Mouse (Mus musculus) heart, embryonic 14.5 days (tissue): Measurements from ENCODE around the gene Casc3. TPM values are rescaled to one million over a fixed set of nuclear protein-coding genes. Genes with fewer than 3 reads are reported as not detected.

Experiments used
- ATAC-seq: fragments of 200-750 bp; cut with Nextera tagmentation; 2 replicates; pipeline ENCODE4 v1.8.0; 2017; ENCODE audit warnings: low read depth, moderate TSS enrichment; ENCODE audit not compliant: insufficient number of reproducible peaks, insufficient read depth, low FRiP score
- H3K27ac ChIP-seq, 2 experiments: fragments of 200-500 bp in 1 of 2; fragments of 300-500 bp in 1 of 2; sonication (generic) in 1 of 2; replicated peaks in 1 of 2; 2 replicates each; pipeline ENCODE4 v1.5.1; 2012 to 2014; ENCODE audit warnings: low read depth in 2 of 2, low read length in 2 of 2, control low read depth in 1 of 2, mild to moderate bottlenecking in 1 of 2, mixed read lengths in 1 of 2; ENCODE audit not compliant: control insufficient read depth in 1 of 2, insufficient read depth in 1 of 2
- H3K27me3 ChIP-seq: fragments of 300-500 bp; sonication (generic); 2 replicates; pipeline ENCODE4 v1.6.1; 2014; ENCODE audit warnings: mild to moderate bottlenecking, low read length, control low read depth; ENCODE audit not compliant: control insufficient read depth, insufficient read depth
- H3K36me3 ChIP-seq: fragments of 300-500 bp; sonication (generic); 2 replicates; pipeline ENCODE4 v1.6.1; 2014; ENCODE audit warnings: mild to moderate bottlenecking, control low read depth, low read length, mixed read lengths; ENCODE audit not compliant: control insufficient read depth, insufficient read depth
- H3K4me1 ChIP-seq, 2 experiments: fragments of 200-500 bp in 1 of 2; fragments of 300-500 bp in 1 of 2; sonication (generic) in 1 of 2; 2 replicates each; pipeline ENCODE4 v1.6.1; 2012 to 2014; ENCODE audit warnings: low read length in 2 of 2, control low read depth in 1 of 2, mixed read lengths in 1 of 2; ENCODE audit not compliant: control insufficient read depth in 2 of 2, insufficient read depth in 2 of 2
- H3K4me2 ChIP-seq: fragments of 300-500 bp; sonication (generic); 2 replicates; pipeline ENCODE4 v1.6.1; 2014; ENCODE audit warnings: mild to moderate bottlenecking, low read length
- H3K4me3 ChIP-seq, 2 experiments: fragments of 200-500 bp in 1 of 2; fragments of 300-500 bp in 1 of 2; sonication (generic) in 1 of 2; 2 replicates each; pipeline ENCODE4 v1.5.1; 2012 to 2014; ENCODE audit warnings: low read length in 2 of 2, mild to moderate bottlenecking in 2 of 2, control low read depth in 1 of 2, low read depth in 1 of 2, moderate library complexity in 1 of 2; ENCODE audit not compliant: control insufficient read depth in 1 of 2, insufficient read depth in 1 of 2
- H3K9ac ChIP-seq: fragments of 300-500 bp; sonication (generic); 2 replicates; pipeline ENCODE4 v1.6.1; 2014; ENCODE audit warnings: mild to moderate bottlenecking, low read length
- H3K9me3 ChIP-seq: fragments of 300-500 bp; sonication (generic); 2 replicates; pipeline ENCODE4 v1.6.1; 2016; ENCODE audit warnings: low read length, control low read depth; ENCODE audit not compliant: control insufficient read depth
- whole genome bisulfite sequencing: fragments of 180-500 bp; shearing (Covaris S2); extraction: QIAGEN DNeasy Blood & Tissue Kit; methylation state at CpG from one replicate; pipeline ENCODE4 v1.1.7; 2014; 5-methylcytosine and 5-hydroxymethylcytosine counted together
- polyA plus RNA-seq: library from polyadenylated mRNA; unstranded; fragments of >200 nt; fragmentation: Nextera tagmentation; extraction: Ambion mirVana; gene quantifications from 2 replicates; pipeline ENCODE4 v1.2.1, GENCODE M21; 2014

The Casc3 gene
- 22.6 and 22.9 TPM in 2 replicates for polyA plus RNA-seq

GRCm38 (mm10) chr11:98804605-98805004 lies at the start of gene Casc3:
TSS of gene Casc3 (plus strand) at chr11:98804905.
- 90% methylated on average over 5 of the region's 5 CpGs for WGBS

GRCm38 (mm10) chr11:98755726-98756380 lies 48.9 kb upstream of the Casc3 start:
- peak overlapping the region; percentile 44 for H3K9ac ChIP-seq
- no peaks in the 10 kb centered on the region for H3K9me3 ChIP-seq
- H3K4me3 ChIP-seq: no peak overlapping the region
- peak overlapping the region in 1 of 2 experiments; percentile 24; a peak in 1 of 4 replicates for H3K27ac ChIP-seq
- H3K36me3 ChIP-seq: peaks cover 65% of the 10 kb centered on the region
- WGBS: 80% methylated on average over 6 of the region's 6 CpGs
- H3K4me1 ChIP-seq: peaks cover 37 to 54% of the 10 kb centered on the region in 2 experiments
- no peak for ATAC-seq
- H3K27me3 ChIP-seq: no peaks in the 10 kb centered on the region
- H3K4me2 ChIP-seq: no peak overlapping the region

More at GRCm38 (mm10) chr11:98804605-98805004, at the start of gene Casc3:
- peak within 1 kb of the TSS; percentile 60 to 67 for H3K27ac ChIP-seq
- no peak for ATAC-seq
- H3K9me3 ChIP-seq: no peaks in the 10 kb centered on the region
- no peak within 1 kb of the TSS for H3K9ac ChIP-seq
- H3K36me3 ChIP-seq: peaks cover 87% of the 10 kb centered on the region
- peaks cover 2 to 11% of the 10 kb centered on the region in 2 experiments for H3K4me1 ChIP-seq
- no peak within 1 kb of the TSS for H3K4me2 ChIP-seq
- H3K4me3 ChIP-seq: no peak within 1 kb of the TSS
- no peaks in the 10 kb centered on the region for H3K27me3 ChIP-seq

- H3K9ac ChIP-seq: no peak overlapping the region
- no peaks in the 10 kb centered on the region for H3K27me3 ChIP-seq
- H3K4me1 ChIP-seq: peaks cover 29 to 46% of the 10 kb centered on the region in 2 experiments
- 78% methylated on average over 12 of the region's 12 CpGs for WGBS
- H3K27ac ChIP-seq: no peak overlapping the region
- no peaks in the 10 kb centered on the region for H3K9me3 ChIP-seq
- no peak for ATAC-seq
- H3K36me3 ChIP-seq: peaks cover 74% of the 10 kb centered on the region
- no peak overlapping the region for H3K4me3 ChIP-seq
- no peak overlapping the region for H3K4me2 ChIP-seq
Measured at GRCm38 (mm10) chr11:98756711-98757110, 48.0 kb upstream of the Casc3 start.

- H3K4me1 ChIP-seq: peaks cover 17 to 22% of the 10 kb centered on the region in 2 experiments
- no peak overlapping the region for H3K9ac ChIP-seq
- no peak overlapping the region for H3K4me3 ChIP-seq
- H3K36me3 ChIP-seq: peaks cover 82% of the 10 kb centered on the region
- H3K9me3 ChIP-seq: no peaks in the 10 kb centered on the region
- ATAC-seq: no peak
- 92% methylated on average over 4 of the region's 4 CpGs for WGBS
- H3K4me2 ChIP-seq: no peak overlapping the region
- no peak overlapping the region for H3K27ac ChIP-seq
- no peaks in the 10 kb centered on the region for H3K27me3 ChIP-seq
Measured at GRCm38 (mm10) chr11:98761939-98762338, 42.8 kb upstream of the Casc3 start.

- no peak overlapping the region for H3K9ac ChIP-seq
- peak; percentile 4; the same call in 1 of the 2 replicates for ATAC-seq
- no peaks in the 10 kb centered on the region for H3K27me3 ChIP-seq
- no peaks in the 10 kb centered on the region for H3K9me3 ChIP-seq
- H3K4me3 ChIP-seq: no peak overlapping the region
- H3K36me3 ChIP-seq: peaks cover 72% of the 10 kb centered on the region
- H3K4me2 ChIP-seq: no peak overlapping the region
- H3K27ac ChIP-seq: no peak overlapping the region
- peaks cover 21 to 32% of the 10 kb centered on the region in 2 experiments for H3K4me1 ChIP-seq
- 55% methylated on average over 17 of the region's 17 CpGs for WGBS
Measured at GRCm38 (mm10) chr11:98762756-98763501, 41.8 kb upstream of the Casc3 start.

GRCm38 (mm10) chr11:98763502-98763861 lies 41.2 kb upstream of the Casc3 start:
- Histone ChIP-seq H3K9ac (no peak overlapping the region), H3K27me3 (no peaks in the 10 kb centered on the region), H3K4me1 (peaks cover 26 to 38% of the 10 kb centered on the region in 2 experiments), H3K27ac (no peak overlapping the region; a peak in 1 of 4 replicates), H3K4me3 (no peak overlapping the region), H3K36me3 (peaks cover 69% of the 10 kb centered on the region), H3K4me2 (no peak overlapping the region), H3K9me3 (no peaks in the 10 kb centered on the region)
- 0 out of 2 replicates have a peak, but pooled peaks have one; percentile 15 for ATAC-seq
- 86% methylated on average over 8 of the region's 8 CpGs for WGBS

GRCm38 (mm10) chr11:98764091-98764490 lies 40.6 kb upstream of the Casc3 start:
- Histone ChIP-seq H3K36me3 (peaks cover 69% of the 10 kb centered on the region), H3K4me3 (no peak overlapping the region), H3K4me1 (peaks cover 32 to 44% of the 10 kb centered on the region in 2 experiments), H3K9ac (no peak overlapping the region), H3K27ac (no peak overlapping the region), H3K9me3 (no peaks in the 10 kb centered on the region), H3K4me2 (no peak overlapping the region), H3K27me3 (no peaks in the 10 kb centered on the region)
- no peak for ATAC-seq
- 78% methylated on average over 18 of the region's 18 CpGs for WGBS
